Mouse (Mus musculus): Measurements from ENCODE around the gene Trim10.

DNA sequence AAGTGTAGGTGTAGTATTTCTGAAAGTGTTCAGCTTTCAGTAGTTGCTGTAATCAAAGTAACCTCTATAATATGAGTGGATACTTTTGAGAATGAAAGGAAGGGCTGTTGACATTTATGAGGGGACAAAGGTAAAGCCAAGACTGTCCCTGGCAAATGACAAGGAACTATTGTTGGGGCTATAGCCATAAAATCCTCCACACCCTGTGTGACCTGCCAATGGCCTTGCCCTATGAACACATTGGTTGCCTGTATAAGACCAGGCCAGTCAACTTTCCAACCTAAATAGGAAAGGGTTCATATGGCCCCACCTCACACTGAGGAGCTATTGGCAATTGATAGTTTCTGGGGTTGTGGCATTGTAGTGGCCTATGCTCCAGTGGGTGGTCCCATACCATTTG lies 27.7 kb downstream of the Trim10 start:
- TF ChIP-seq POLR2A (IDR thresholded peaks at IDR 0.05; ENCODE audit: control insufficient read depth, low read depth, low read length), result no peak
- TF ChIP-seq CTCF (IDR thresholded peaks at IDR 0.05; ENCODE audit: control insufficient read depth, insufficient read depth, insufficient replicate concordance, low read depth, low read length), result no peak

All from testis, adult 2 months (tissue).